Mouse (Mus musculus) G1E (cell line): ENCODE measurements around the gene Tmem119. TPM values are rescaled to one million over a fixed set of nuclear protein-coding genes. Genes with fewer than 3 reads are reported as not detected.
"Not testable (repeated sequence)": the region's sequence is repeated elsewhere in the genome, so short reads cannot be mapped to it uniquely, and the experiment has no call there.

ENCODE experiments used
- ATAC-seq: 2 replicates; pipeline ENCODE4 v1.8.0; 2016; ENCODE audit warnings: mild to moderate bottlenecking; ENCODE audit not compliant: insufficient number of reproducible peaks, poor library complexity, low FRiP score, severe bottlenecking; ENCODE audit errors: extremely low read depth
- DNase-seq: peaks from one replicate; pipeline ENCODE4 v3.0.0; 2012; ENCODE audit warnings: low spot score
- H3K27me3 ChIP-seq: 2 replicates; pipeline ENCODE4 v1.6.1; 2012; ENCODE audit warnings: mild to moderate bottlenecking, low read length, inconsistent platforms; ENCODE audit not compliant: insufficient read depth
- H3K36me3 ChIP-seq: replicated peaks from 2 replicates; pipeline ENCODE3; 2012; ENCODE audit warnings: mild to moderate bottlenecking, inconsistent platforms
- H3K4me1 ChIP-seq: 2 replicates; pipeline ENCODE4 v1.6.1; 2012; ENCODE audit warnings: low read depth, low read length, inconsistent platforms, mixed read lengths; ENCODE audit not compliant: insufficient read depth
- H3K4me3 ChIP-seq: 2 replicates; pipeline ENCODE4 v1.5.1; 2012; ENCODE audit warnings: low read depth, mild to moderate bottlenecking, inconsistent platforms, low read length, moderate library complexity, mixed read lengths
- H3K9me3 ChIP-seq: replicated peaks from 2 replicates; pipeline ENCODE4 v1.6.1; 2012; ENCODE audit warnings: inconsistent platforms
- CTCF ChIP-seq: IDR thresholded peaks from 2 replicates; pipeline ENCODE4 v1.5.1; 2012; ENCODE audit warnings: low read depth, low read length, inconsistent platforms, mixed read lengths
- GATA1 ChIP-seq: IDR thresholded peaks from 2 replicates; pipeline ENCODE4 v1.6.1; 2012; ENCODE audit warnings: borderline replicate concordance, low read length, inconsistent platforms, mixed read lengths
- GATA2 ChIP-seq: IDR thresholded peaks from 2 replicates; pipeline ENCODE4 v1.6.1; 2012; ENCODE audit warnings: low read depth, low read length, inconsistent platforms, borderline replicate concordance
- POLR2AphosphoS5 ChIP-seq: IDR thresholded peaks from 2 replicates; pipeline ENCODE4 v1.6.1; 2012; ENCODE audit warnings: low read depth, low read length, inconsistent platforms; ENCODE audit not compliant: insufficient replicate concordance
- TAL1 ChIP-seq: conservative IDR thresholded peaks from 2 replicates; pipeline ENCODE4 v1.6.1; 2012; ENCODE audit warnings: low read depth, low read length, inconsistent platforms, mixed read lengths
- polyA plus RNA-seq: library from polyadenylated mRNA; stranded (reverse); fragments of >175 nt; gene quantifications from 2 replicates; pipeline ENCODE4 v1.2.3, GENCODE M21; 2012
- total RNA-seq, 2 experiments: library from RNA; stranded (forward) in 1 of 2; stranded (reverse) in 1 of 2; fragments of 200-1000 nt in 1 of 2; fragments of >200 nt in 1 of 2; fragmentation: Nextera tagmentation in 1 of 2; gene quantifications; 2 replicates each; pipeline ENCODE4 v1.2.3; 2014 to 2017

Gene Tmem119
- total and polyA plus RNA-seq, 3 experiments = 0.21 to 0.27 TPM; not detected in 1

DNA sequence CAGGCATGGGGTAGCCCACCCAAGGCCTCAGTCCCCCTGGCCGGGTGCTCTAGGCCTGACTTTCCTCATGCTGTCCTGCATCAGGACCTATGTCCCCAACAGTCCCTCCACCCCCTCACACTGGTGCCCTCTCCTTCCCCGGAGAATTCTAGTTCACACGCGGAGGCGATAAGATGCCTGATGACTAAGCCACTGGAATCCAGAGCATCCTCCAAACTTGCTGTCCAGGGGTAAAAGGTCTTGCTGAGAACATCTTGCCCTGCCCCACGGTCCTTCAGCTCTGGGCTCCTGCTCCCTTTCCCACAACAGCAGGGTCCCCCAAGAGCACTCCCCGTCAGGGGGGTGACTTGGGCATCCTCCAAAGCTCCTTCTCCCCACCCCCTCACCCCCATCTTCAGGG is 17.7 kb downstream of the Tmem119 start:
- Histone ChIP-seq H3K4me3 (no peak overlapping the region), H3K36me3 (peaks cover 17% of the 10 kb centered on the region), H3K9me3 (no peaks in the 10 kb centered on the region), H3K4me1 (no peaks in the 10 kb centered on the region), H3K27me3 (peaks cover 24% of the 10 kb centered on the region; the same call in 1 of the 2 replicates)
- DNase-seq = no peak
- TF ChIP-seq POLR2AphosphoS5 (no peak), TAL1 (no peak), CTCF (no peak), GATA1 (no peak), GATA2 (no peak)
- ATAC-seq = no peak

- peaks cover 22% of the 10 kb centered on the region; the same call in 1 of the 2 replicates for H3K27me3 ChIP-seq
- no peak for DNase-seq
- no peaks in the 10 kb centered on the region for H3K9me3 ChIP-seq
- no peak overlapping the region for H3K4me3 ChIP-seq
- peaks cover 24% of the 10 kb centered on the region for H3K36me3 ChIP-seq
- peaks cover 3% of the 10 kb centered on the region for H3K4me1 ChIP-seq
- ATAC-seq = no peak
- TF ChIP-seq GATA1 = no peak
These were observed 18.4 kb downstream of the Tmem119 start for GRCm38 (mm10) chr5:113781875-113782274.

DNA sequence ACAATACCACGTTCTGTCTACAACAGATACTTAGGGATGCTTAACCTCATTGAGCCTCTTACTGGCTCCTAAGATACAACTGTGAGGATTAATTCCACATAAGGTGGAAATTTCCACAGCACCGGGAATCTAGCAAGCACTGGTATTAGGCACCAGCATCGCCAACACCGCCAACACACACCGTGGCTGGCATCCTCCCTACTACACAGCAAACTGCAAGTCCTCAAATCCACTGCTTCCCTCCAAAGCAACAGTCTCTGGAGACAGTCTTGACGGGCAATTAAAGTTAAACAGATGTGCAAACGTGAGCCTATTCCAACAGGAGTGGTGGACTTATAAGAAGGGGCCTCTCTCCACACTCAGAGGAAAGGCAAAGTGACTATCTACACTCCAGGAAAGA is 19.1 kb downstream of the Tmem119 start:
- DNase-seq (no peak), ATAC-seq (no peak)
- H3K36me3 ChIP-seq = peaks cover 30% of the 10 kb centered on the region
- H3K9me3 ChIP-seq = no peaks in the 10 kb centered on the region
- TF ChIP-seq CTCF (no peak), GATA2 (no peak), TAL1 (no peak), POLR2AphosphoS5 (no peak), GATA1 (no peak)
- H3K27me3 ChIP-seq = peaks cover 21% of the 10 kb centered on the region; the same call in 1 of the 2 replicates
- peaks cover 9% of the 10 kb centered on the region for H3K4me1 ChIP-seq
- H3K4me3 ChIP-seq = no peak overlapping the region

GRCm38 (mm10) chr5:113780763-113781162 is 19.6 kb downstream of the Tmem119 start:
- no peak for ATAC-seq
- DNase-seq = no peak
- H3K4me1 ChIP-seq = peaks cover 14% of the 10 kb centered on the region
- TF ChIP-seq TAL1 = no peak
- TF ChIP-seq POLR2AphosphoS5 = no peak
- TF ChIP-seq GATA1 = no peak
- H3K9me3 ChIP-seq = no peaks in the 10 kb centered on the region
- peaks cover 17% of the 10 kb centered on the region; the same call in 1 of the 2 replicates for H3K27me3 ChIP-seq
- no peak overlapping the region for H3K4me3 ChIP-seq
- H3K36me3 ChIP-seq = peaks cover 35% of the 10 kb centered on the region

DNA sequence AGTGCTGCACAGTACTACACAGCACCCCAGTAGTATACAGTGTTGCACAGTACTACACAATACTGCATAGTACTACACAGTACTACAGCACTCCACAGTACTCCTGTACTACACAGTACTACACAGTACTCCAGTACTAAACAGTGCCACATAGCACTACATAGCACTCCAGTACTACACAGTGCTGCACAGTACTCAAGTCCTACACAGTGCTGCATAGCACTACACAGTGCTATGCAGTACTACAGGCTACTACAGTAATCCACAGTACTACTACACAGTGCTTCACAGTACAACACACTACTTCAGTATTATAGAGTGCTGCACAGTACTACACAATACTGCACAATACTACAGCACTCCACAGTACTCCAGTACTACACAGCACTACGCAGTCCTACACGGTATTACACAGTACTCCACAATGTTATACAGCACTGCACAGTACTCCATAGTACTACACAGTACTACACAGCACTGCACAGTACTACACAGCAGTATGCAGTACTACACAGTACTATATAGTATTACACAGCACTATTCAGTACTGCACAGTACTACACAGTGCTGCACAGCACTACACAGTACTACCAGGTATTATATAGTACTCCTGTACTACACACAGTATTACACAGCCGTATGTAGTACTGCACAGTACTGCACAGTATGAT is 20.1 kb downstream of the Tmem119 start:
- DNase-seq (no peak), ATAC-seq (no peak)
- Histone ChIP-seq H3K36me3 (peaks cover 40% of the 10 kb centered on the region), H3K4me1 (peaks cover 17% of the 10 kb centered on the region), H3K27me3 (peaks cover 15% of the 10 kb centered on the region; the same call in 1 of the 2 replicates), H3K9me3 (no peaks in the 10 kb centered on the region), H3K4me3 (no peak overlapping the region)
- TF ChIP-seq POLR2AphosphoS5 = no peak
- no peak for TF ChIP-seq GATA2
- TF ChIP-seq CTCF = no peak
- TF ChIP-seq GATA1 = no peak
- TF ChIP-seq TAL1 = no peak

DNA sequence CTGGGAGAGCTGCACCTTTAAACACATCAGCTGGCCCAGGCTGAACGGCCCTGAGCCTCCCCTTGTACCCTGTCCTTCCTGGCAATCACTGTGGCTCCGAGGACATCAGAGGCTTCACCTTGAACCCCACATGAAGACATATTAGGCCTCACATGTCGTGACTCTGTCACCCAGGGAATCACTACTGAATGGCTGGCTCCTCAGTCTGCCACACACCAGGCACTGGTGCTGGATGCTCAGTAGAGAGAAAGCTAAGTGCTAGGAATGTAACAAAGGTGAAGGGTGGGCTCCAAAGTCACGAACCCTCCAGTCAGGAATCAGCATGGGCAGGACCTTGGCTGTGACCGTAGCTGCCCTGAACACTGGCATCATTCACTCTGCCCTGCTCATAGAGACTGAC is 20.7 kb downstream of the Tmem119 start:
- ATAC-seq (no peak), DNase-seq (no peak)
- TF ChIP-seq TAL1 (no peak), GATA1 (no peak), POLR2AphosphoS5 (no peak), GATA2 (no peak), CTCF (no peak)
- H3K4me1 ChIP-seq = peaks cover 18% of the 10 kb centered on the region
- H3K27me3 ChIP-seq = peaks cover 11% of the 10 kb centered on the region; the same call in 1 of the 2 replicates
- H3K9me3 ChIP-seq = no peaks in the 10 kb centered on the region
- no peak overlapping the region for H3K4me3 ChIP-seq
- peaks cover 47% of the 10 kb centered on the region for H3K36me3 ChIP-seq

- not testable (repeated sequence) for H3K4me3 ChIP-seq, DNase-seq, H3K27me3 ChIP-seq, ATAC-seq, H3K9me3 ChIP-seq
- Histone ChIP-seq H3K36me3 (peaks cover 54% of the 10 kb centered on the region), H3K4me1 (peaks cover 30% of the 10 kb centered on the region)
These were observed 22.6 kb downstream of the Tmem119 start for GRCm38 (mm10) chr5:113777728-113778127.
